Mouse (Mus musculus) left cerebral cortex, adult 9 months (tissue): ENCODE measurements at regions not wholly inside any gene's neighbourhood (a gene's known extent, or its start where the extent isn't known, plus 50 kb on each side); places are given as distances from the start of the nearest gene placed in this dataset.

ENCODE experiments used
- DNase-seq, 2 experiments: peaks; one replicate each; pipeline ENCODE4 v3.0.0; 2022; ENCODE audit warnings: low spot score in 2 of 2

DNA sequence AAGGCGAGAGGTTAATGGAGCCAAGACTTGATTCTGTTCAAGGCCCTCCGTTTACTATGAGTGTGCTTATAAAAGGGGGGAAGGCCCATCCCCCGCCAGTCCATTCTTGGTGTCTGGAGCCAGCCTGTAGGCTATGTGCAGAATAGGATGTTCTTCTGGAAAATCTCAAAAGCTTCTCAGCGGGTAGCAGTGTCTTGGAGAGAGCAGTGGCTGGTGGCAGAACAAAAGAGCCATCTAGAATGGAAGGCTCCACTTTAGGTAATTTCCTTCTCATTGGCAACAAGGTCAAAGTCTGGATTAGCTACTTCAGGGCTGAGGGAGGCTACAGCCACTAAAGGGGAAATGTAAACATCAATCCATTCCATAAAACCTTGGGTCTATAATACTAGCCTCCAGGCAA, 1150.8 kb upstream of the Ptprd start:
- DNase-seq, result no peak

GRCm38 (mm10) chr4:79357720-79358119, 1146.0 kb upstream of the Ptprd start:
- DNase-seq, result no peak

DNA sequence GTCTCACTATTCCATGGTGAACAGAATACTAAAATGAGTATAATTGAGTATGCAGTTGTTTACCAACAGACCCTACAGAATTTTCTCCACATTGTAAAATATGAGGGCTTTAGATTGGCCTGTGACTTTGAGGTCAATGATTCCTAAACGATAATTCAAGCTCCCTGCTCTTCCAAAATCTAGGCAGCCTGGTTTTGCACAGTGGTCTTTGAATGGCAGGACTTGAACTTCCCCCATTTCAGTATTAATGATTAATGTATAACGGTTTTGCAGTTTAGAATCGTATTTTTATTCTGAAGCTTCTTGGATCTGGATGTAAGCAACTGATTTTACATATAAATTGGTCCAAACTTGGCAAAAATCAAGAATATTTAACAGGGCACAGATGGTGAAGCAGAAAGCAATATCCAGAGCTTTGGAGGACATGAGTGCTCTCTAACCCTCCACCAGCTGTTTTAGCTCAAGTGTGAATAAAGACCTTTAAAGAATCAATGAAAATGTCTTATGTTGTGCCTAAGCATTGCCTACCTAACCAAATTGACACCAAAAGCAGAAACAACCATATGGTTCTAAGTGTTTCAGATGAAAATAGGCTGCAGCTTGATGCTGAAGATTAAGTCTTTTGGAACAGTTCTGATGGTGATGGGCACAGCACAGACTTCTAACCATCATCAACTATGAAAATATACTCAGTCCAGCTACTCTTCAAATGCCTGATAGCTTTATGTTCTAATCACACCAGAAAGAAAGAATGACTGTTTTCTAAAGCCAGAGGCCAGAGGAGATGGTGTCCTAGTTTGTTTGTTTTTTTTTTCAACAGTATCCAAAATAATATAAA, 1098.3 kb upstream of the Ptprd start:
- DNase-seq, result peak; percentile 2 to 3

GRCm38 (mm10) chr4:79291091-79291490, 1079.3 kb upstream of the Ptprd start:
- DNase-seq, result no peak

DNA sequence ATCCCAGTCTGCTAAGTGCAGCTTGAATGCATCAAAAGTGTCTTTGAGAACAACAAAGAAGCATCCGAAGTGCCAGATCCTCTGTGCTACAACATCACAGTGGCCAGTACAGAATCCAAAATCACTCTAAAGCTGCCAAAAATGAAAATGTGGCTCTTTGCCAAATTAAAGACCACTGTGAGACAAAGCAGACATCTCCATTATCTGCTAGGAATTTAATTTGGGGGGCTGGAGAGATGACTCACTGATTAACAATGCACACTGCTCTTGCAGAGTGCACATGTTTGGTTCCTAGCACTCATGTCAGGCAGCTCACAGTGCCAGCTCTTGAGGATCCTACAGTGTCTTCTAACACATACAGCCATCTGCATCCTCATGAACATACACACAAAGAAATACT, 1053.3 kb upstream of the Ptprd start:
- DNase-seq, result no peak

DNA sequence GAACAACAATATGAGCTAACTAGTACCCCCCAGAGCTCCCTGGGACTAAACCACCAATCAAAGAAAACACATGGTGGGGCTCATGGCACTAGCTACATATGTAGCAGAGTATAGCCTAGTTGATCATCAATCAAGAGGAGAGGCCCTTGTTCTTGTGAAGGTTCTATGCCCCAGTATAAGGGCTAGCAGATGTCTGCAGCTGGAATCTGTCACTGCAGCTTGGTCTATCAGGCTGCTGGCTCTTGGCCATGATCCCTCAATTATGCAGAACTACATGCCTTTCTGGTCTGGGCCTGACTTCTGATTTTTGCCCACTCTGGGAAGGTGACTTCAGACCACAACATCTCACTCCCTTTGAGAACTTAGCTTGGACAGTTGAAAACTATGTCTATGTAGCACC, 1031.4 kb upstream of the Ptprd start:
- DNase-seq, result no peak

DNA sequence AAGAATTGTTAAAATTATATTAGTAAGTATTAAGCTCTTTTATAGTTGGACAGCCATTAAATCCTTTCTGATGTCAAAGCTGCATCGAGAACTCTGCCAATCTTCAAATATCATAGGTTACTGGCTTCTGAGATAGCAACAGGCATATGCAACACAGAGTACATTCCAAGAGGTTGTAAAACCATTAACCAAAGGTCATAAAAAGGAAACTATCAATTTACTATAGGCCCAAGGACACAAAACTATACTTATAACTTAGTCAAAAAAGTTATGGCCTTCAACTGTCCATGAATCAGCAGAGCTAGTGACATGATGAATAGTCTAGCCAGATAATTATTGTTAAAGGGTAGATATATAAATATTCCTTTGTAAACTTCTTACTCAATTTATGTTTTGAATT, 1029.9 kb upstream of the Ptprd start:
- no peak for DNase-seq

DNA sequence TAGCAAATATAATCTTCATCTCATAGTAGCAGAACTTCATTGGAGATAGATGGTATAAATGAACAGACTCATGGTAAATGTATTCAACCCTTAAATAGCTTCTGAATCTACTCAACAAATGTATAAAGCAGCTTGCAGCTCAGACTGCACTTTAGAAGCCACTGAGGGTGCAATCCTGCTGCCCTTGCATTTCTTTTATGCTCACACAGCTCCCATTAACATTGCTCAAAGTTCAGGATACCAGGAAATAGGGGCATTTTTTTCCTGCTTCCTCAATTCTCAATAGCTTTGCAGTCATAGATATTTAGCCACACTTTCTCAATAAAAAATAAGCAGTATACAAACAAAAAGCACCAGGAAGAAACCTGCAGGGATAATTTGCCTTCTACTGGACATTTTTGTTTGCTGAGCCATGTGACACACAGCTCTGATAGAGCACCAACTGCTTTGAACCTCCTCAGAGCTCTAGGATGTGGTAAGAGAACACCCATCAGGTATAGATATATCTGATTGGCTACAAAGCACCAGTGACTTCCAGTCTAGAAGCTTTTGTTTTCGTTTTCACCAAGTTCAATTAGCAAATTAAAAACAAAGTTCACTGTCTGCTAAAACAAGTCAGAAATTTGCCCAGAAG, 1012.5 kb upstream of the Ptprd start:
- DNase-seq, result no peak
